Mouse (Mus musculus): ENCODE measurements at regions not wholly inside any gene's neighbourhood (a gene's known extent, or its start where the extent isn't known, plus 50 kb on each side); places are given as distances from the start of the nearest gene placed in this dataset.

GRCm38 (mm10) chr15:34775714-34776113 lies 418.0 kb upstream of the 9430069I07Rik start:
- Histone ChIP-seq H3K27ac (ENCODE audit: insufficient read depth, low read length) (no peak overlapping the region), H3K4me1 (ENCODE audit: control insufficient read depth, insufficient read depth, low read length) (no peaks in the 10 kb centered on the region), H3K4me3 (ENCODE audit: insufficient read depth, low read length) (no peak overlapping the region)
- TF ChIP-seq CTCF (IDR thresholded peaks at IDR 0.05; ENCODE audit: extremely low read depth, insufficient read depth, low read length) (no peak), POLR2A (IDR thresholded peaks at IDR 0.05; ENCODE audit: extremely low read depth, insufficient read depth, low read length) (no peak)

GRCm38 (mm10) chr15:34751746-34752145 lies 394.1 kb upstream of the 9430069I07Rik start:
- H3K4me3 ChIP-seq (ENCODE audit: insufficient read depth, low read length) = no peak overlapping the region
- H3K27ac ChIP-seq (ENCODE audit: insufficient read depth, low read length) = no peak overlapping the region
- TF ChIP-seq POLR2A (IDR thresholded peaks at IDR 0.05; ENCODE audit: extremely low read depth, insufficient read depth, low read length) (no peak), CTCF (IDR thresholded peaks at IDR 0.05; ENCODE audit: extremely low read depth, insufficient read depth, low read length) (no peak)
- no peaks in the 10 kb centered on the region; the same call in 1 of the 2 replicates for H3K4me1 ChIP-seq (ENCODE audit: control insufficient read depth, insufficient read depth, low read length)

GRCm38 (mm10) chr15:34751021-34751420 lies 393.3 kb upstream of the 9430069I07Rik start:
- H3K4me3 ChIP-seq (ENCODE audit: insufficient read depth, low read length) = no peak overlapping the region
- peaks cover 2% of the 10 kb centered on the region; the same call in 1 of the 2 replicates for H3K4me1 ChIP-seq (ENCODE audit: control insufficient read depth, insufficient read depth, low read length)
- no peak overlapping the region for H3K27ac ChIP-seq (ENCODE audit: insufficient read depth, low read length)
- no peak for TF ChIP-seq POLR2A (IDR thresholded peaks at IDR 0.05; ENCODE audit: extremely low read depth, insufficient read depth, low read length)
- TF ChIP-seq CTCF (IDR thresholded peaks at IDR 0.05; ENCODE audit: extremely low read depth, insufficient read depth, low read length) = no peak

GRCm38 (mm10) chr15:34747111-34747510 lies 389.4 kb upstream of the 9430069I07Rik start:
- TF ChIP-seq CTCF (IDR thresholded peaks at IDR 0.05; ENCODE audit: extremely low read depth, insufficient read depth, low read length) (no peak), POLR2A (IDR thresholded peaks at IDR 0.05; ENCODE audit: extremely low read depth, insufficient read depth, low read length) (no peak)
- no peak overlapping the region for H3K4me3 ChIP-seq (ENCODE audit: insufficient read depth, low read length)
- no peak overlapping the region for H3K27ac ChIP-seq (ENCODE audit: insufficient read depth, low read length)
- peaks cover 2% of the 10 kb centered on the region; the same call in 1 of the 2 replicates for H3K4me1 ChIP-seq (ENCODE audit: control insufficient read depth, insufficient read depth, low read length)

GRCm38 (mm10) chr15:34743130-34743782 lies 385.6 kb upstream of the 9430069I07Rik start:
- no peak overlapping the region for H3K4me3 ChIP-seq (ENCODE audit: insufficient read depth, low read length)
- H3K27ac ChIP-seq (ENCODE audit: insufficient read depth, low read length) = no peak overlapping the region
- TF ChIP-seq CTCF (IDR thresholded peaks at IDR 0.05; ENCODE audit: extremely low read depth, insufficient read depth, low read length) (peak; percentile 76), POLR2A (IDR thresholded peaks at IDR 0.05; ENCODE audit: extremely low read depth, insufficient read depth, low read length) (no peak)
- peaks cover 2% of the 10 kb centered on the region; the same call in 1 of the 2 replicates for H3K4me1 ChIP-seq (ENCODE audit: control insufficient read depth, insufficient read depth, low read length)

- no peak overlapping the region for H3K4me3 ChIP-seq (ENCODE audit: insufficient read depth, low read length)
- no peak overlapping the region for H3K27ac ChIP-seq (ENCODE audit: insufficient read depth, low read length)
- H3K4me1 ChIP-seq (ENCODE audit: control insufficient read depth, insufficient read depth, low read length) = no peaks in the 10 kb centered on the region
- TF ChIP-seq CTCF (IDR thresholded peaks at IDR 0.05; ENCODE audit: extremely low read depth, insufficient read depth, low read length) = no peak
- no peak for TF ChIP-seq POLR2A (IDR thresholded peaks at IDR 0.05; ENCODE audit: extremely low read depth, insufficient read depth, low read length)
These were observed 383.8 kb upstream of the 9430069I07Rik start for GRCm38 (mm10) chr15:34741488-34741887.
